Mouse (Mus musculus) splenic B cell, adult 2 months (primary cell): ENCODE results near the gene Alcam.

Source experiments
- DNase-seq: peaks from one replicate; pipeline ENCODE4 v3.0.0-alpha.2; 2011; ENCODE audit warnings: low read depth, low spot score
- H3K27me3 ChIP-seq: 2 replicates; pipeline ENCODE4 v1.6.1; 2012; ENCODE audit warnings: mild to moderate bottlenecking, low read length, moderate library complexity, mixed read lengths; ENCODE audit not compliant: control insufficient read depth, poor library complexity, insufficient read depth, severe bottlenecking
- H3K36me3 ChIP-seq: 2 replicates; pipeline ENCODE4 v1.6.1; 2012; ENCODE audit warnings: mild to moderate bottlenecking, low read length, moderate library complexity, mixed read lengths; ENCODE audit not compliant: control insufficient read depth, poor library complexity, insufficient read depth, severe bottlenecking

Gene Alcam

GRCm38 (mm10) chr16:52363944-52364511 lies 89.8 kb downstream of the Alcam start:
- H3K27me3 ChIP-seq, result no peaks in the 10 kb centered on the region
- no peaks in the 10 kb centered on the region for H3K36me3 ChIP-seq
- no peak for DNase-seq

GRCm38 (mm10) chr16:52343467-52344033 lies 110.3 kb downstream of the Alcam start:
- DNase-seq, result no peak
- no peaks in the 10 kb centered on the region for H3K36me3 ChIP-seq
- H3K27me3 ChIP-seq, result no peaks in the 10 kb centered on the region

GRCm38 (mm10) chr16:52342694-52343466 lies 111.0 kb downstream of the Alcam start:
- no peaks in the 10 kb centered on the region for H3K27me3 ChIP-seq
- DNase-seq, result no peak
- H3K36me3 ChIP-seq, result no peaks in the 10 kb centered on the region

GRCm38 (mm10) chr16:52334084-52334483 lies 119.8 kb downstream of the Alcam start:
- no peak for DNase-seq
- no peaks in the 10 kb centered on the region for H3K27me3 ChIP-seq
- H3K36me3 ChIP-seq, result no peaks in the 10 kb centered on the region

GRCm38 (mm10) chr16:52333631-52334030 lies 120.2 kb downstream of the Alcam start:
- no peaks in the 10 kb centered on the region for H3K36me3 ChIP-seq
- no peaks in the 10 kb centered on the region for H3K27me3 ChIP-seq
- no peak for DNase-seq

GRCm38 (mm10) chr16:52331341-52331830 lies 122.5 kb downstream of the Alcam start:
- no peaks in the 10 kb centered on the region for H3K36me3 ChIP-seq
- no peak for DNase-seq
- H3K27me3 ChIP-seq, result no peaks in the 10 kb centered on the region

- DNase-seq, result no peak
- H3K27me3 ChIP-seq, result no peaks in the 10 kb centered on the region
- no peaks in the 10 kb centered on the region for H3K36me3 ChIP-seq
Measured at GRCm38 (mm10) chr16:52329420-52329819, 124.5 kb downstream of the Alcam start.

GRCm38 (mm10) chr16:52319229-52319628 lies 134.6 kb downstream of the Alcam start:
- H3K36me3 ChIP-seq, result no peaks in the 10 kb centered on the region
- no peaks in the 10 kb centered on the region for H3K27me3 ChIP-seq
- no peak for DNase-seq

- no peaks in the 10 kb centered on the region; the same call in 1 of the 2 replicates for H3K27me3 ChIP-seq
- H3K36me3 ChIP-seq, result no peaks in the 10 kb centered on the region
- DNase-seq, result peak; percentile 83
Measured at GRCm38 (mm10) chr16:52311073-52311472, 142.8 kb downstream of the Alcam start.

GRCm38 (mm10) chr16:52307016-52307415 lies 146.9 kb downstream of the Alcam start:
- Histone ChIP-seq H3K27me3 (no peaks in the 10 kb centered on the region; the same call in 1 of the 2 replicates), H3K36me3 (no peaks in the 10 kb centered on the region)
- no peak for DNase-seq

GRCm38 (mm10) chr16:52303532-52303902 lies 150.4 kb downstream of the Alcam start:
- no peak for DNase-seq
- H3K27me3 ChIP-seq, result no peaks in the 10 kb centered on the region
- H3K36me3 ChIP-seq, result no peaks in the 10 kb centered on the region

- Histone ChIP-seq H3K36me3 (no peaks in the 10 kb centered on the region), H3K27me3 (no peaks in the 10 kb centered on the region)
- DNase-seq, result no peak
Measured at GRCm38 (mm10) chr16:52302790-52303531, 150.9 kb downstream of the Alcam start.

GRCm38 (mm10) chr16:52301730-52302129 lies 152.1 kb downstream of the Alcam start:
- no peaks in the 10 kb centered on the region for H3K36me3 ChIP-seq
- DNase-seq, result no peak
- no peaks in the 10 kb centered on the region for H3K27me3 ChIP-seq

- H3K27me3 ChIP-seq, result no peaks in the 10 kb centered on the region
- DNase-seq, result no peak
- H3K36me3 ChIP-seq, result no peaks in the 10 kb centered on the region
Measured at GRCm38 (mm10) chr16:52296376-52296775, 157.5 kb downstream of the Alcam start.

- Histone ChIP-seq H3K27me3 (no peaks in the 10 kb centered on the region), H3K36me3 (no peaks in the 10 kb centered on the region)
- no peak for DNase-seq
Measured at GRCm38 (mm10) chr16:52295535-52295934, 158.3 kb downstream of the Alcam start.
